Mouse (Mus musculus) sigmoid colon, adult 10 weeks (tissue): ENCODE measurements around the gene Slc15a2. TPM values are rescaled to one million over a fixed set of nuclear protein-coding genes. Genes with fewer than 3 reads are reported as not detected.

Experiments
- polyA plus RNA-seq: library from polyadenylated mRNA; stranded (reverse); fragments of 350-450 nt; fragmentation: Illumina TruSeq; extraction: RNeasy Lipid Tissue Mini Kit (QIAGEN cat#74804); gene quantifications from one replicate; pipeline ENCODE4 v1.2.3, GENCODE M21; 2014; ENCODE audit warnings: low read depth, low replicate concordance

Gene Slc15a2
- 92.6 TPM for polyA plus RNA-seq

DNA sequence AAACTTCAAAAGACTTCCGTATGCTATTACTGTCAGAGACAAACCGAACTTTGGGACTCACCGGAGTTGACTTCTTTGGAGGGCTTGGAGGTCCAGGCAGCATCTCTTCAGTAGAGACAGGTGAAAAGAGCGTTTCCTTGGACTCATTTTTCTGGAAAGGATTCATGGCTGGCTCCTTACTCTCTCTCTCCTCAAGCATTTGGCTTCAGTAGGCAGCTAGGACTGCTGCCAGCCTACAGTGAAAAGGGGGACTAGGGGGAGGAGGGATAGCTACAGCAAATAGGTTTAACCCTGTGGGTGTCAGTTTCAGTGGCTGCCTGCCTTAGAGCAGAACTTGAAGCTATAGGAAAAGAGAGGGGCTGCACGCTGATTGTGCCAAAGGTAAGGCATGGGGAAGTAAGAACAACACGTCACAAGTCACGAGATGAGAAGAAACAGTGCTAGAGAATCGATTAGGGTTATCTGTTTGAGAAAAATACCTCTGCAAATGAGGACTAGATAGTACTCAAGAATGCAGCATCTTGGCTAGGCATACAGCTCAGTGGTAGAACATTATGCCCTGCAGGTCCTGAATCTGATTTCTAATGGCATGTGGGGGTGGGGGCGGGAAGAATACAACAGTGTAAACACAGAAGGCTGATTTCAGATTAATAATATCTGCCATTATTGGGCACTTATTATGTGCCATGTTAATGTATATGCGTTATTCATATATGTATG, at the start of gene Slc15a2:
Gene Slc15a2, minus strand, starts transcription at position 369 of the 720 bp plus-strand sequence.

DNA sequence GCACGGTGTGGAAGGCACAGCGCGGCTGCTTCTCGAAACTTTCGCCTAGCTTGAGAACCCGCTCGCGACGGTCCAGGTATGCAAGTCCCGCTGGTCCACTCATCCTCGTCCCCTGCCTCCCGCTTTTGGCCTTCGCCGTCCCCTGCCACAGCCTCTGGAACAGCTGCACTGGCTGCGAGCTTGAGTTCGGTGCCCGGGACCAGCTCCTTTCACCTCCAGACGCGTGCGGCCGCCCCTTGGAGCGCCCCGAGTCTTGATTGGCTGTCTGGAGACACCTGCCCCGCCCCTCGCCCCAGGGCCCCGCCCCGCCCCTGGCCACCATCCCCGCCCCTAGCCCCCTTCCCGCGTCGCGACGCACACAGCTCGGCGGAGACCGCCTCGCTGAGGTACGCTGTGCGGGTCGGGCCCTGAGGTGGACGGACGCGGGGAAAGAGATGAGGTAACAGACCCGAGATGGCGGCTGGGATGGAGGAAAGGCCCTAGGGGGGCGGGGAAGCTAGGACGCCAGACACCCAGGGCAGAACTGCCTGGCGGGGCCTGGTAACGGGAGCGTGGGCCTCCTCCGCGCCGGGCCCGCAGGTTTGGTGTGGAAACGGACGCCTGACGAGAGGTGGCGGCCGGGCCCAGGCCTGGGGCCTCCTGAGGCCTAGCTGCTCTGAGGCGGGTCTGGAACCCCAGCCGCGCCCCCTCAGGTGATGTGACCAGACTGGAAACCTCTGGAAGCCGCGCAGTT, 43.5 kb upstream of the Slc15a2 start, which contains the start of gene Iqcb1:
Gene Iqcb1, plus strand, starts transcription at position 332 of the 733 bp plus-strand sequence.

Other genes starting within 250 kb of the Slc15a2 start
- gene Casr, start 222.8 kb downstream of the Slc15a2 start, polyA plus RNA-seq = not detected
- gene Cd86, start 118.9 kb downstream of the Slc15a2 start, polyA plus RNA-seq = 12.1 TPM
- 122 TPM for gene Ildr1, start 91.0 kb downstream of the Slc15a2 start, polyA plus RNA-seq
- gene Iqcb1, start 43.4 kb upstream of the Slc15a2 start, polyA plus RNA-seq = 22.6 TPM
- gene Eaf2, start 90.0 kb upstream of the Slc15a2 start, polyA plus RNA-seq = 4.8 TPM
- gene Golgb1, start 90.2 kb upstream of the Slc15a2 start, polyA plus RNA-seq = 65.4 TPM
- 3.2 TPM for gene Hcls1, start 150.0 kb upstream of the Slc15a2 start, polyA plus RNA-seq
- gene Fbxo40, start 205.5 kb upstream of the Slc15a2 start, polyA plus RNA-seq = not detected
- 2.6 TPM for gene Polq, start 226.8 kb upstream of the Slc15a2 start, polyA plus RNA-seq